Mouse (Mus musculus) hindbrain, embryonic 16.5 days (tissue): ENCODE results near the gene Miox. TPM values are rescaled to one million over a fixed set of nuclear protein-coding genes. Genes with fewer than 3 reads are reported as not detected.

ENCODE experiments used
- ATAC-seq: fragments of 200-750 bp; cut with Nextera tagmentation; 2 replicates; pipeline ENCODE4 v1.8.0; 2017; ENCODE audit warnings: moderate TSS enrichment, moderate library complexity
- H3K27ac ChIP-seq: fragments of 300-500 bp; sonication (generic); 2 replicates; pipeline ENCODE4 v1.5.1; 2014; ENCODE audit warnings: low read depth, mild to moderate bottlenecking, control low read depth, low read length, moderate library complexity
- H3K27me3 ChIP-seq: fragments of 300-500 bp; sonication (generic); replicated peaks from 2 replicates; pipeline ENCODE4 v1.6.1; 2014; ENCODE audit warnings: low read length; ENCODE audit not compliant: control insufficient read depth, insufficient read depth
- H3K36me3 ChIP-seq: fragments of 300-500 bp; sonication (generic); 2 replicates; pipeline ENCODE4 v1.6.1; 2014; ENCODE audit warnings: mild to moderate bottlenecking, low read length, moderate library complexity, mixed read lengths; ENCODE audit not compliant: control insufficient read depth, insufficient read depth
- H3K4me1 ChIP-seq: fragments of 300-500 bp; sonication (generic); 2 replicates; pipeline ENCODE4 v1.6.1; 2014; ENCODE audit warnings: low read depth, low read length; ENCODE audit not compliant: control insufficient read depth, insufficient read depth
- H3K4me2 ChIP-seq: fragments of 300-500 bp; sonication (generic); 2 replicates; pipeline ENCODE4 v1.6.1; 2014; ENCODE audit warnings: mild to moderate bottlenecking, low read length, control low read depth, moderate library complexity
- H3K4me3 ChIP-seq: fragments of 300-500 bp; sonication (generic); 2 replicates; pipeline ENCODE4 v1.5.1; 2014; ENCODE audit warnings: mild to moderate bottlenecking, low read length, control low read depth, moderate library complexity
- H3K9ac ChIP-seq: fragments of 300-500 bp; sonication (generic); 2 replicates; pipeline ENCODE4 v1.6.1; 2014; ENCODE audit warnings: low read depth, mild to moderate bottlenecking, control low read depth, low read length, moderate library complexity
- H3K9me3 ChIP-seq: fragments of 300-500 bp; sonication (generic); 2 replicates; pipeline ENCODE4 v1.6.1; 2014; ENCODE audit warnings: mild to moderate bottlenecking, low read length, moderate library complexity; ENCODE audit not compliant: control insufficient read depth
- WGBS: fragments of 180-500 bp; shearing (Covaris S2); extraction: QIAGEN DNeasy Blood & Tissue Kit; methylation state at CpG from one replicate; pipeline ENCODE4 v1.1.7; 2014; 5-methylcytosine and 5-hydroxymethylcytosine counted together
- polyA plus RNA-seq: library from polyadenylated mRNA; unstranded; fragments of >200 nt; fragmentation: Nextera tagmentation; extraction: Ambion mirVana; gene quantifications from 2 replicates; pipeline ENCODE4 v1.2.1, GENCODE M21; 2015

Gene Miox
- polyA plus RNA-seq, 1 experiment from 2014 or later, result not detected

DNA sequence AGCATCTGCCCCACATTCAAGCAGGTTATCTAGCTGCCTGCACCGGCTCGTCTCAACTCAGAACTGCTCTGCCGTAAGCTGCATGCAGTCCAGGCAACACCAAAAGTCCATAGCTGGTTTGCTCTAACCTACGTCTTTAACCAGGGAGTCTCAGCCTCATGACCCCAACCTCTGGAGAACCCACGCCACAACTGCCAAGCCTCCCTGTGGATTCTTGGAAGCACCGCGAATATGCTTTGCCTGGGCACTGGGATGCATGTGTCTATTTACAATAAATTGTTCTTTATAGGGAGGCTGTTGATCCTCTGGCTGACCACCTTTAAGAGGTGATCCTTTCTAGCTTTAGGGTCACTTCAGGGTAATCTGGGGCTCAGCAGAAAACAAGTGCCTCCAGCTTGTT lies 38.3 kb downstream of the Miox start:
- no peaks in the 10 kb centered on the region for H3K9me3 ChIP-seq
- peaks cover 12% of the 10 kb centered on the region for H3K27me3 ChIP-seq
- peaks cover 15% of the 10 kb centered on the region for H3K4me1 ChIP-seq
- peak overlapping the region; percentile 82 for H3K4me2 ChIP-seq
- WGBS, result 85% methylated on average over 7 of the region's 7 CpGs
- peaks cover 36% of the 10 kb centered on the region for H3K36me3 ChIP-seq
- H3K27ac ChIP-seq, result no peak overlapping the region
- no peak for ATAC-seq
- H3K9ac ChIP-seq, result peak overlapping the region; percentile 88; the same call in 1 of the 2 replicates
- H3K4me3 ChIP-seq, result peak overlapping the region; percentile 80

DNA sequence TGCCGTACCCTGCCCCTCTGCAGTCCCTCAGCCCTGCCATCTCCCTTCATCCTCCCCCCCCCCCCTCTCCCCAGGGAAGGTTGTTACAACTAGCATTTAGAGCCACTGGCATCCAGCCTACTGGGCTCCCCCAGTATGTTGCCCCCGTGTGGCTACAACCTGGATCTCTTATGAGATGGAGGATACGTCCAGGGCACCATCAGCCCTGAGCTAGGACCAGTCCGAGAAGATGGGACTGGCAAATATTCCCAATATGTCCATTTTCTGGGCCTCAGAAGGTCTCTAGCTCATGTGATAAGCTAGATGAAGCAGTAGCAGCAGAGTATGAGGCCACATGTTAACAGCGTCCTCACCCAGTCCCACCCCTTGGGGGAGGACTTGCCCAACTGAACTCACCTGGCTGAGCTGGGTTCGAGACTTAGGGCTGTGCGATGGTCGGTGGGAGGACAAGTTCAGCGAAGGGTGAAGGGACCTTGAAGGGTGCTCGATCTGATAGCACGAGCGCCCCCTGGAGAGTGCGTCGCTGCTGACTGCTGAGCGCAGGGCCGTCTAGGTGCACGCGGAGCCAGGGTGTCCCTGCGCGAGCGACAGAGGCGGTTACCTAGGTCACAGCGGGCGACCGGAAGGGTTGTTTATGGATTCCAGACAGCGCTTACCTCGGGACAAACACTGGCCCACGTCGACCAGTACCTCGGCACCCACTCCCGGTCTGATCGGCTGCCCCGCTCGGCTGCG lies 39.0 kb downstream of the Miox start:
- 3% methylated on average over 34 of the region's 35 CpGs for WGBS
- H3K36me3 ChIP-seq, result peaks cover 29% of the 10 kb centered on the region
- ATAC-seq, result peak; percentile 79
- peak overlapping the region; percentile 82 for H3K4me2 ChIP-seq
- H3K4me3 ChIP-seq, result peak overlapping the region; percentile 80
- peak overlapping the region; percentile 88 for H3K9ac ChIP-seq
- H3K9me3 ChIP-seq, result no peaks in the 10 kb centered on the region
- H3K27me3 ChIP-seq, result peaks cover 17% of the 10 kb centered on the region
- peak overlapping the region; percentile 94 for H3K27ac ChIP-seq
- H3K4me1 ChIP-seq, result peaks cover 16% of the 10 kb centered on the region

DNA sequence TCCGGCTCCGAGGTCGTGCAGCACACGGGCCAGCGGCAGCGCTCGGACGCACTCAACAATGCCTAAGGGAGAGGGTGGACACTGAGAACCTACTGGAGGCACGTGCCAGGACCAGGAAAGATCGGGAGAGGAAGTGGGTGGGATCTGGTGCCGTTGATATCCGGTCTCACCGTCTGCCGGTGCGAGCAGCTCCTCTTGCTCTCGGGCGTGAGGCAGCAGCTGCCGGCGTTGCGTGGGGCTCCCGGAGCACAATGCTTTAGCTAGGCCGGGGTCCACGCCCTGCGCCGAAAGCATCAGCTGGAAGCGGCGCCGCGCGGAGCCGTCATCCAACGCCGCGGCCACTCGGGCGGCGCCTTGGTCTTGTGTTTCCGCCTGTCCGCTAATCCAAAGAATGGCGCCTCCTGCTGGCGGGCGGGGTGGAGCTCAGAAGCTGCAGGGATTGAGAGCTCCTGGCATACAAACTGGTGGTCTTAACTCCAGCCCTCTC lies 39.6 kb downstream of the Miox start, which contains the start of gene Sco2:
Gene Sco2 (minus strand): TSS at position 85 of the 487 bp plus-strand sequence.
- 0% methylated on average over 40 of the region's 42 CpGs for WGBS
- peaks cover 22% of the 10 kb centered on the region for H3K4me1 ChIP-seq

DNA sequence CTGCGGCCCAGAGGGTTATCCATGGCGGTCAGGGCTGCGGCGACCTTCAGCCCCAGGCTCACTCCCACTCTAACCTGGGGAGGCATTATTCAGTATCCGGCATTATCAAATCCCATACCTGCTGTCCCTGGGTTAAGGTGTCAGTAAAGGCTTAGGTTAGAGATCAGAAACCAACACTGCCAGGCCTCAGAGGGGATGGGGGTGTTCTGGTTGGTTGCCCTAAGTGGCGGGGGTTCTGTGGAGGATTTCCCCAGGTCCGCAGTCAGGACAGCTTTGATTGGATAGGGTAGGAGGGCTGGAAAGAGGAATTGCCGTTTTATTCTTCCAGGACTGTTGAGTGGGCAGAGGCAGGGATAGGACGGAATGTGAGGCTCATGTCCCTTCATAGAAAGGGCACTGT lies 40.1 kb downstream of the Miox start:
- Histone ChIP-seq H3K36me3 (peaks cover 18% of the 10 kb centered on the region), H3K27me3 (peaks cover 24% of the 10 kb centered on the region), H3K9ac (peak overlapping the region; percentile 88), H3K4me2 (peak overlapping the region; percentile 82), H3K9me3 (no peaks in the 10 kb centered on the region), H3K27ac (peak overlapping the region; percentile 94), H3K4me3 (peak overlapping the region; percentile 80), H3K4me1 (peaks cover 27% of the 10 kb centered on the region)
- 53% methylated on average over 9 of the region's 9 CpGs for WGBS
- no peak for ATAC-seq

More for the DNA sequence above, 39.6 kb downstream of the Miox start, which contains the start of gene Sco2:
- H3K27me3 ChIP-seq, result peaks cover 22% of the 10 kb centered on the region
- peak within 1 kb of the TSS; percentile 80 for H3K4me3 ChIP-seq
- ATAC-seq, result peak; percentile 89
- peak within 1 kb of the TSS; percentile 82 for H3K4me2 ChIP-seq
- peak within 1 kb of the TSS; percentile 88 for H3K9ac ChIP-seq
- no peaks in the 10 kb centered on the region for H3K9me3 ChIP-seq
- H3K27ac ChIP-seq, result peak within 1 kb of the TSS; percentile 94
- peaks cover 24% of the 10 kb centered on the region for H3K36me3 ChIP-seq

DNA sequence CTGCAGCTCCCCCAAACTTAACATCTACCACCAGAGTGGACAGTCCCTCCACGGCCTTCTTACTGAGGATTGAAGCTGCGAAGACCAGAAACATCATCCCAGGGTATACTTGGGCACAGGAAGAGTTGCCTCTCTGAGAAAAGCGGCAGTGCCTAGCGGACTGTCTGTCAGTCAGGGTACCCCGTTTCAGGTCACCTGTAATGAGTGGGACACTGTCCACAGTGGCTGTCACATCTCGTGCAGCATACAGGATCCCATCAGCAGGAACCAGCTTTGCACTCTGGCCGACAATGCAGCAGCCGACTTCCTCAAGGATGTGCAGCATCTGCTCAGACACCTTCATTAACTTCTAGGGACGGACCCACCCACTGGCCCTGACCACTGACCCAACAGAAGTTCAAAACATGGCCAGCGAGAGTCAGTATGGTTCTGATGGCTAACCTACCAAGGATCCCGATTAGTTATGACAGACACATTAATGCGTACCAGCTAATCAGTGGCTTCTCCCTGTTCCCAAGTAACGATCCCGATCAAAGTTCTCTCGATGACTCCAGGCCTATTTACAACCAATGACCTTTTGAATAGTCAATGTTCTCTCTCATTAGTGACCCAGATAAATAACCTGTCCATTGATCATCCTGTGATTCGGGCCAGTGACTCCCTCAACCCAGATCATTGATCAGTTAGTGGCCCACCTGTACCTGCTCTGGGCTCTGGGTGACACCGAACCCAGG lies 40.8 kb downstream of the Miox start:
- H3K4me1 ChIP-seq, result peaks cover 29% of the 10 kb centered on the region
- no peaks in the 10 kb centered on the region for H3K9me3 ChIP-seq
- H3K4me3 ChIP-seq, result no peak overlapping the region
- ATAC-seq, result no peak
- peak overlapping the region; percentile 82; the same call in 1 of the 2 replicates for H3K4me2 ChIP-seq
- no peak overlapping the region for H3K27ac ChIP-seq
- H3K27me3 ChIP-seq, result peaks cover 27% of the 10 kb centered on the region
- H3K36me3 ChIP-seq, result peaks cover 16% of the 10 kb centered on the region
- 92% methylated on average over 16 of the region's 17 CpGs for WGBS
- H3K9ac ChIP-seq, result no peak overlapping the region

DNA sequence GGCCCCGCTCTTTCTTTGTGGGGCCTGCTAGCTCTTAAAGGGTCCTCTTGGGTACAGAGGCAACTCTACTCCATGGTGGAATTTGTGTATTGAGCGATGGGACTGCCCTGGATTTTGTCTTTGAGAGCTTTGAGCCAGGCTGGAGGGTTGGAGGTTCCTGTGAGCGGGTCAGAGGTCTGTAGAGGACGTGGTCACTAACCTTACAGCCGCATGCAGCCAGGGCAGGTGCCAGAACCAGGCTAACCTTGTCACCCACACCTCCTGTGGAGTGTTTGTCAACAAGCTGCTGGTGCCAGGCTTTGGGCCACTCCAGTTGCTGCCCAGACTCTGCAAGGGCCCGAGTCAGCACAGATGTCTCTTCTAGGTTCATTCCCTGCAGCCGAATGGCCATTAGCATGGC lies 41.8 kb downstream of the Miox start:
- Histone ChIP-seq H3K9ac (no peak overlapping the region), H3K27ac (no peak overlapping the region), H3K4me2 (no peak overlapping the region), H3K9me3 (no peaks in the 10 kb centered on the region), H3K27me3 (peaks cover 30% of the 10 kb centered on the region), H3K4me1 (peaks cover 29% of the 10 kb centered on the region), H3K36me3 (peaks cover 12% of the 10 kb centered on the region), H3K4me3 (no peak overlapping the region)
- 79% methylated on average over 7 of the region's 7 CpGs for WGBS
- no peak for ATAC-seq

DNA sequence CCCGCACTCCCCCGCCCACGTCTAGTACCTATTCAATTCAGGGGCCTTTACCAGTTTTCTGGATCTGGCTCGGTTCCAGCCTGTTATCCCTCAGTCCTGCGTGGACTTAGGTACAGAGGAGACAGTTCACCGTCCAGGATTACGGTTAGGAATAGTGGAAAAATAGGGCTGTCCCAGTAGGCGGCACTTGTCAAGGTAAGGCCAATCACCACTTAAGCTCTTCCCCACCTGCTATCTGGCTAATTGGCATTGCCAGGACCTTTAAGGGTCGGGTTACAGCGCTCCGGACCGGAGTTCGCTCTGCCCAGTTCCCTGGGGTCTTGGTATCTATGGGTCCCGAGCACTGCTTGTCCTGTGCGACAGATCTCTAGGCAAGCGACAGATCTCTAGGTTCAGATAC lies 42.8 kb downstream of the Miox start, which contains the start of gene Tymp:
Gene Tymp (minus strand): TSS at position 83 of the 400 bp plus-strand sequence.
- Histone ChIP-seq H3K9ac (no peak within 1 kb of the TSS), H3K9me3 (no peaks in the 10 kb centered on the region), H3K4me2 (no peak within 1 kb of the TSS), H3K27ac (no peak within 1 kb of the TSS), H3K27me3 (peaks cover 30% of the 10 kb centered on the region), H3K4me3 (no peak within 1 kb of the TSS), H3K36me3 (peaks cover 3% of the 10 kb centered on the region), H3K4me1 (peaks cover 29% of the 10 kb centered on the region)
- no peak for ATAC-seq
- WGBS, result 22% methylated on average over 16 of the region's 16 CpGs

DNA sequence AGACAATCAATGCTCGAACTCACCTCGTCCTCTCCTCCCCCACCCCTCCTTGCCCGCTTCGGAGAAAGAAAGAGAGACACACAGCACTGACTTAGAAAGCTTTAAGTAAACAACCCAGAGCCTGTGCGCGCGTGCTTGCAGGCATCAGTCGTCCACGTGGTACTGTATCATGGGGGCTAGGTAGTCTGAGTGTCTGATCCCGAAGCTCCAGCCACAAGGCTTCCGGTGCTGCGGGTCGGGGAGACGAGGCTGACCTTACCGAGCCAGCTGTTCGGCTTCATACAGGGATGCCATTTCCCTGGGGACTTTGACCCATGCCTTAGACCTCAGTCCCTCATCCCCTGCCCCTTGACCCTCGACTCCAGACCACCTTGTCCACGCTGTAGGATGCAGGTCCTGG lies 43.2 kb downstream of the Miox start:
- 3% methylated on average over 18 of the region's 18 CpGs for WGBS
- no peak overlapping the region for H3K9ac ChIP-seq
- H3K27me3 ChIP-seq, result peaks cover 30% of the 10 kb centered on the region

More for the DNA sequence above, 43.2 kb downstream of the Miox start:
- H3K4me3 ChIP-seq, result no peak overlapping the region
- no peak for ATAC-seq
- peaks cover 29% of the 10 kb centered on the region for H3K4me1 ChIP-seq
- H3K4me2 ChIP-seq, result no peak overlapping the region
- H3K36me3 ChIP-seq, result no peaks in the 10 kb centered on the region
- H3K9me3 ChIP-seq, result no peaks in the 10 kb centered on the region
- no peak overlapping the region for H3K27ac ChIP-seq
